Mouse (Mus musculus): ENCODE results near the gene Etl4. TPM values are rescaled to one million over a fixed set of nuclear protein-coding genes. Genes with fewer than 3 reads are reported as not detected.

Gene Etl4
- polyA plus RNA-seq, 1 experiment from 2014 or later, result 7.3 TPM

- Histone ChIP-seq H3K9me3 (ENCODE audit: control insufficient read depth, low read length) (no peaks in the 10 kb centered on the region), H3K4me1 (ENCODE audit: control insufficient read depth, insufficient read depth, low read length) (no peaks in the 10 kb centered on the region), H3K4me2 (ENCODE audit: low read depth, low read length) (no peak overlapping the region), H3K4me3 (ENCODE audit: low read depth, low read length) (no peak overlapping the region), H3K36me3 (ENCODE audit: control insufficient read depth, insufficient read depth, low read length) (no peaks in the 10 kb centered on the region), H3K27me3 (ENCODE audit: control insufficient read depth, insufficient read depth, low read length) (no peaks in the 10 kb centered on the region), H3K27ac (ENCODE audit: low read depth, low read length) (no peak overlapping the region), H3K9ac (replicated peaks; ENCODE audit: low read depth, low read length) (no peak overlapping the region)
- WGBS, result 74% methylated on average over 2 of the region's 2 CpGs
- no peak for ATAC-seq (ENCODE audit: low read depth)
Observed at GRCm38 (mm10) chr2:20726974-20727373, 817.4 kb downstream of the Etl4 start.

GRCm38 (mm10) chr2:20727752-20728438 is 818.3 kb downstream of the Etl4 start:
- H3K27me3 ChIP-seq (ENCODE audit: control insufficient read depth, insufficient read depth, low read length), result no peaks in the 10 kb centered on the region
- no peak for ATAC-seq (ENCODE audit: low read depth)
- H3K9ac ChIP-seq (replicated peaks; ENCODE audit: low read depth, low read length), result no peak overlapping the region
- H3K4me1 ChIP-seq (ENCODE audit: control insufficient read depth, insufficient read depth, low read length), result no peaks in the 10 kb centered on the region
- no peaks in the 10 kb centered on the region for H3K36me3 ChIP-seq (ENCODE audit: control insufficient read depth, insufficient read depth, low read length)
- H3K4me3 ChIP-seq (ENCODE audit: low read depth, low read length), result no peak overlapping the region
- 90% methylated on average over 6 of the region's 6 CpGs for WGBS
- no peaks in the 10 kb centered on the region for H3K9me3 ChIP-seq (ENCODE audit: control insufficient read depth, low read length)
- no peak overlapping the region for H3K4me2 ChIP-seq (ENCODE audit: low read depth, low read length)
- H3K27ac ChIP-seq (ENCODE audit: low read depth, low read length), result no peak overlapping the region

DNA sequence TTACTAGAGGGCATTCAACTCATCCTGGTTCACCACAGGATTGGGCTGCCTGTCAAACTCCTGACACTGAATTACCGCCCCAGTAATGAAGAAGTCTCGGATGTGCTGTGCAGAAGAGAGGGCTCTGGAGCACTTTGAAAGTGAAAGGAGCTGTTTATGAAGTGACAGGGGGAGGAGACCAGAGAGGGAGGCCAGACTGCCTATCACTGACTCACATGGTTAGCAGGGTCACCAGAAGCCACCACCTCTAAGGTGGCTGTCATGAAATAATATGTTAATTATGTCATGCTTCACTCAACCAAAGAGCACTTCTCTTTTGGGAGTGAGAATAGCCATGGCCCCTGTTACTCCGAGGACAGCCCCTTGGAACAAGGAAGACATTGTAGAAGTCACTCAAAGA is 825.9 kb downstream of the Etl4 start:
- Histone ChIP-seq H3K9ac (replicated peaks; ENCODE audit: low read depth, low read length) (no peak overlapping the region), H3K36me3 (ENCODE audit: control insufficient read depth, insufficient read depth, low read length) (no peaks in the 10 kb centered on the region), H3K9me3 (ENCODE audit: control insufficient read depth, low read length) (no peaks in the 10 kb centered on the region), H3K4me1 (ENCODE audit: control insufficient read depth, insufficient read depth, low read length) (no peaks in the 10 kb centered on the region), H3K27me3 (ENCODE audit: control insufficient read depth, insufficient read depth, low read length) (no peaks in the 10 kb centered on the region), H3K4me2 (ENCODE audit: low read depth, low read length) (no peak overlapping the region), H3K27ac (ENCODE audit: low read depth, low read length) (no peak overlapping the region), H3K4me3 (ENCODE audit: low read depth, low read length) (no peak overlapping the region)
- ATAC-seq (ENCODE audit: low read depth), result no peak
- 66% methylated on average over 3 of the region's 3 CpGs for WGBS

GRCm38 (mm10) chr2:20736324-20737015 is 826.9 kb downstream of the Etl4 start:
- Histone ChIP-seq H3K4me3 (ENCODE audit: low read depth, low read length) (no peak overlapping the region), H3K4me2 (ENCODE audit: low read depth, low read length) (no peak overlapping the region), H3K36me3 (ENCODE audit: control insufficient read depth, insufficient read depth, low read length) (no peaks in the 10 kb centered on the region), H3K27ac (ENCODE audit: low read depth, low read length) (no peak overlapping the region), H3K9ac (replicated peaks; ENCODE audit: low read depth, low read length) (no peak overlapping the region), H3K27me3 (ENCODE audit: control insufficient read depth, insufficient read depth, low read length) (no peaks in the 10 kb centered on the region), H3K4me1 (ENCODE audit: control insufficient read depth, insufficient read depth, low read length) (no peaks in the 10 kb centered on the region), H3K9me3 (ENCODE audit: control insufficient read depth, low read length) (no peaks in the 10 kb centered on the region)
- ATAC-seq (ENCODE audit: low read depth), result no peak
- 79% methylated on average over 7 of the region's 7 CpGs for WGBS

DNA sequence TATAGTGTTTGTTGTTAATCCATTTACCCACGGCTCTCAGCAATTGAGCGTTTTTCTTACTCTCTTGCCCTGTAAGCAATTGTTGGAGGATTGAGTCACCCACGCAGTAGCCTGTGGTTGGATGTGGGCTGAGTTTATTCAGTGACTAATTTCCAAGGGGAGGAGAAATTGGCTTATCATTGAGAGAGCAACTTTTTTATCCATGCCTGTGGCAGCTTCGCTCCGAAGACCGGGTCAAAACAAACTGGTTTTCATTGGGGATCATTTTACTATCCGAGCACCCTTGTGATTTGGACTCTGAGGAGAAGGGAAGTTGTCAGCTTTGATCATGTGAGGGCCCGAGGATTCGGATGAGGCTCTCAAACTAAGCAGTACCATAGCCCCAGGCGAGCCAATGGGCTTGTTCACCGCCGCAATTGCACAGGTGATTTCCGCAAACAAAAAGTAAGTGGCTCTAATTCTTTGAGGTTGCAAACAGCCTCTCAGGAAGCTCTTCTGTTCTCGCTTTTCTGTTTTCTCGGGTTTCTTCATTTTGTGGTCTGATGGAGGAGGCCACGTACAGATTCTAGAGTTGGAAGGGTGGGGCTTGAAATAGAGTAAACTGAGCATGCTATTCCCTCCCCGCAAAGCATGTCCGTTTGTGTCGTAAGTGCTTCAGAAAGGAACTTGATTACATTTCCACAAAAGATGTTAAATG is 827.7 kb downstream of the Etl4 start:
- Histone ChIP-seq H3K9me3 (ENCODE audit: control insufficient read depth, low read length) (no peaks in the 10 kb centered on the region), H3K27ac (ENCODE audit: low read depth, low read length) (no peak overlapping the region), H3K27me3 (ENCODE audit: control insufficient read depth, insufficient read depth, low read length) (no peaks in the 10 kb centered on the region), H3K4me3 (ENCODE audit: low read depth, low read length) (no peak overlapping the region), H3K36me3 (ENCODE audit: control insufficient read depth, insufficient read depth, low read length) (no peaks in the 10 kb centered on the region), H3K4me1 (ENCODE audit: control insufficient read depth, insufficient read depth, low read length) (no peaks in the 10 kb centered on the region), H3K4me2 (ENCODE audit: low read depth, low read length) (no peak overlapping the region), H3K9ac (replicated peaks; ENCODE audit: low read depth, low read length) (no peak overlapping the region)
- ATAC-seq (ENCODE audit: low read depth), result no peak
- WGBS, result 79% methylated on average over 19 of the region's 19 CpGs

DNA sequence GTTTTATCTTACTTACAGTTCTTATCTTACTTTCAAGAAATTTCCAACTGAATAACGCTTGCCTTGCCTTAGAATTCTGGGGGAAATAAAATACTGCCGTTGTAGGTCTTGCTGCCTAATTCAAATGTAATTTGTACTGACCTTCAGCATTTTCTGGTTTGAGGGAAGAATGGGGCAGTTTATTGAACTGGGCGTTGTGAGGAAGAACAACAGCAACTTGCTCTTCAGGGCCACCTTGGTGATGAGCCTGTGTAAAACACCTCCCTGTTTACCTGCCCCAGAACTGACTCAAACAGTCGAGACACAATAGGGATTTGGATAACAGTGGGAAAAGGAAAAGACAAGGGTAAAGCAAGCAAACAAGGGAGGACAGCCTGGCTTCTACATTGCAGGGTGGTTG is 828.3 kb downstream of the Etl4 start:
- H3K4me1 ChIP-seq (ENCODE audit: control insufficient read depth, insufficient read depth, low read length), result no peaks in the 10 kb centered on the region
- H3K4me2 ChIP-seq (ENCODE audit: low read depth, low read length), result no peak overlapping the region
- ATAC-seq (ENCODE audit: low read depth), result no peak
- no peaks in the 10 kb centered on the region for H3K36me3 ChIP-seq (ENCODE audit: control insufficient read depth, insufficient read depth, low read length)
- no peaks in the 10 kb centered on the region for H3K27me3 ChIP-seq (ENCODE audit: control insufficient read depth, insufficient read depth, low read length)
- no peak overlapping the region for H3K9ac ChIP-seq (replicated peaks; ENCODE audit: low read depth, low read length)
- H3K27ac ChIP-seq (ENCODE audit: low read depth, low read length), result no peak overlapping the region
- H3K4me3 ChIP-seq (ENCODE audit: low read depth, low read length), result no peak overlapping the region
- no peaks in the 10 kb centered on the region for H3K9me3 ChIP-seq (ENCODE audit: control insufficient read depth, low read length)
- WGBS, result 52% methylated on average over 4 of the region's 4 CpGs

DNA sequence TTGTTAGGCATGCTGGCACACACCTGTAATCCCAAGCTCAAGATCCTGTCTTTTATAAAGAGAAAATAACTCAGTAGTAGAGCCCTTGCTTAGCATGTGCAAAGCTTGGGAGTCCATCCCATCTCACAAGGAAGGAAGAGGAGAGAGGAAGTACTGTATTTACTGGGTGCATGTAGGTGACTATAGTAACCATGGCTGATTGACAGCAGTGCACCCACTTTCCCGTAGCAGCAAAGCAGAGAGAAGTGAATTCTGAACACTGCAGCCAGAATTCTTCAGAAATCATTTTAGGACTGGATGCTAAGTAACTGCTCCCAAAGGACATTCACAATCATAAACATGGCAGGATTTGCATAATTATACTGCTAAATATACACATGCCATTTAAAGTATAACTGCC is 838.1 kb downstream of the Etl4 start:
- WGBS, result 44% methylated on average over 1 of the region's 1 CpGs
- ATAC-seq (ENCODE audit: low read depth), result peak; percentile 54
- no peaks in the 10 kb centered on the region for H3K27me3 ChIP-seq (ENCODE audit: control insufficient read depth, insufficient read depth, low read length)
- H3K4me1 ChIP-seq (ENCODE audit: control insufficient read depth, insufficient read depth, low read length), result no peaks in the 10 kb centered on the region
- no peak overlapping the region for H3K4me3 ChIP-seq (ENCODE audit: low read depth, low read length)
- no peak overlapping the region for H3K9ac ChIP-seq (replicated peaks; ENCODE audit: low read depth, low read length)
- no peak overlapping the region for H3K27ac ChIP-seq (ENCODE audit: low read depth, low read length)
- no peak overlapping the region for H3K4me2 ChIP-seq (ENCODE audit: low read depth, low read length)
- H3K9me3 ChIP-seq (ENCODE audit: control insufficient read depth, low read length), result no peaks in the 10 kb centered on the region
- no peaks in the 10 kb centered on the region for H3K36me3 ChIP-seq (ENCODE audit: control insufficient read depth, insufficient read depth, low read length)

- Histone ChIP-seq H3K27me3 (ENCODE audit: control insufficient read depth, insufficient read depth, low read length) (no peaks in the 10 kb centered on the region), H3K4me1 (ENCODE audit: control insufficient read depth, insufficient read depth, low read length) (no peaks in the 10 kb centered on the region), H3K9ac (replicated peaks; ENCODE audit: low read depth, low read length) (no peak overlapping the region), H3K4me2 (ENCODE audit: low read depth, low read length) (no peak overlapping the region), H3K36me3 (ENCODE audit: control insufficient read depth, insufficient read depth, low read length) (no peaks in the 10 kb centered on the region), H3K27ac (ENCODE audit: low read depth, low read length) (no peak overlapping the region), H3K9me3 (ENCODE audit: control insufficient read depth, low read length) (no peaks in the 10 kb centered on the region), H3K4me3 (ENCODE audit: low read depth, low read length) (no peak overlapping the region)
- WGBS, result 23% methylated on average over 1 of the region's 1 CpGs
- ATAC-seq (ENCODE audit: low read depth), result no peak
Observed at GRCm38 (mm10) chr2:20748481-20748880, 838.9 kb downstream of the Etl4 start.

- Histone ChIP-seq H3K4me1 (ENCODE audit: control insufficient read depth, insufficient read depth, low read length) (no peaks in the 10 kb centered on the region), H3K4me2 (ENCODE audit: low read depth, low read length) (no peak overlapping the region), H3K36me3 (ENCODE audit: control insufficient read depth, insufficient read depth, low read length) (no peaks in the 10 kb centered on the region), H3K9me3 (ENCODE audit: control insufficient read depth, low read length) (no peaks in the 10 kb centered on the region), H3K4me3 (ENCODE audit: low read depth, low read length) (no peak overlapping the region), H3K9ac (replicated peaks; ENCODE audit: low read depth, low read length) (no peak overlapping the region), H3K27me3 (ENCODE audit: control insufficient read depth, insufficient read depth, low read length) (no peaks in the 10 kb centered on the region), H3K27ac (ENCODE audit: low read depth, low read length) (no peak overlapping the region)
- 92% methylated on average over 3 of the region's 3 CpGs for WGBS
- ATAC-seq (ENCODE audit: low read depth), result no peak
Observed at GRCm38 (mm10) chr2:20749687-20750086, 840.1 kb downstream of the Etl4 start.
